Mouse (Mus musculus): ENCODE measurements around the gene Hoxa4. TPM values are rescaled to one million over a fixed set of nuclear protein-coding genes. Genes with fewer than 3 reads are reported as not detected.

Hoxa4 gene
- polyA plus RNA-seq, 1 experiment from 2014 or later, result 0.35 TPM

DNA sequence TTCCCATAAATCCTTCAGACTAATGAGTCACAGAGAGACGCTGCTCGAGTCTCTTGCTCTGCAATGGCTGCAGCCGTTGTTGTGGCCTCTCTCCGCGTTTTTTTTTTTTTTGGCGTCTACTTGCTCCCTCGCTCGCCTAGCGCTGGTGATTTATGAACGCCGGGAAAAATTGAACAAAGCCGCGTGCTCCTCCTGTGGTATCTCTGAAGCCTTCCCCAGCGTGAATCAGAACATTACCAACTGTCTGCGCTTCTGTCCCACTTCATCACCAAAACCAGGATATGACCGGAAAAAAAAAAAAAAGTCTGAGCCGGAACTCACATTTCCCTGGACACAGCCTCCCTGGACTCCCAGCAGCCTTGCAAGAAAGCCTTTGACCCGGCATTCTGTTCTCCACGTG, 6.3 kb downstream of the Hoxa4 start:
- H3K4me3 ChIP-seq (replicated peaks), result 0 out of 2 replicates have a peak overlapping the region, but pooled peaks have one; percentile 4
- peak overlapping the region; percentile 26 for H3K4me2 ChIP-seq
- H3K27ac ChIP-seq, result no peak overlapping the region
- H3K9me3 ChIP-seq, result no peaks in the 10 kb centered on the region
- ATAC-seq (ENCODE audit: insufficient number of reproducible peaks, insufficient read depth, low FRiP score, low TSS enrichment, low read depth), result no peak
- H3K36me3 ChIP-seq, result peaks cover 15% of the 10 kb centered on the region
- peaks cover 78% of the 10 kb centered on the region for H3K4me1 ChIP-seq (replicated peaks)
- WGBS, result 3% methylated on average over 19 of the region's 19 CpGs
- H3K9ac ChIP-seq (replicated peaks), result no peak overlapping the region
- H3K27me3 ChIP-seq, result peaks cover 87% of the 10 kb centered on the region

DNA sequence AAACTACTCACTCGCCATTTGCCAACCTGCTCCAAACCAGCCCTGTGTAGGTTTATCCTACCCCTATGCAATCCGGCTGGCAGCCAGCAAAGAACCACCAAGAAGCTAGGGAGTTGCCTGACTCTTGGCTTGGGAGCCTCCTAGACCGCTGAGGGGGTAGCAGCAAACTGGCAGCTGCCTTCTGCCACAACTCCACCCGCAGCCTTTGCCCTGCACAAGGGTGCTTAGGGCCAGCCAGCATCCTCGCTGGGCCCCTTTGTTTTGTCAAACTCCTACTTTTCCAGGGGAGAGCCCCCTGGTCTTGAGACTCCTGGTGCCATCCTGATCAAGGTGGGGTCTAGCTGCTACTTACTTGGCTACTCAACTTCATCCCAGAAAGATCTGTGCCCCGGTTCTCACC, 6.9 kb downstream of the Hoxa4 start:
- no peak for ATAC-seq (ENCODE audit: insufficient number of reproducible peaks, insufficient read depth, low FRiP score, low TSS enrichment, low read depth)
- peaks cover 12% of the 10 kb centered on the region for H3K36me3 ChIP-seq
- H3K9me3 ChIP-seq, result no peaks in the 10 kb centered on the region
- WGBS, result 22% methylated on average over 6 of the region's 6 CpGs
- H3K27me3 ChIP-seq, result peaks cover 87% of the 10 kb centered on the region
- H3K4me2 ChIP-seq, result peak overlapping the region; percentile 26; the same call in 1 of the 2 replicates
- H3K4me3 ChIP-seq (replicated peaks), result no peak overlapping the region
- no peak overlapping the region; the same call in 1 of the 2 replicates for H3K9ac ChIP-seq (replicated peaks)
- H3K4me1 ChIP-seq (replicated peaks), result peaks cover 78% of the 10 kb centered on the region
- no peak overlapping the region for H3K27ac ChIP-seq

DNA sequence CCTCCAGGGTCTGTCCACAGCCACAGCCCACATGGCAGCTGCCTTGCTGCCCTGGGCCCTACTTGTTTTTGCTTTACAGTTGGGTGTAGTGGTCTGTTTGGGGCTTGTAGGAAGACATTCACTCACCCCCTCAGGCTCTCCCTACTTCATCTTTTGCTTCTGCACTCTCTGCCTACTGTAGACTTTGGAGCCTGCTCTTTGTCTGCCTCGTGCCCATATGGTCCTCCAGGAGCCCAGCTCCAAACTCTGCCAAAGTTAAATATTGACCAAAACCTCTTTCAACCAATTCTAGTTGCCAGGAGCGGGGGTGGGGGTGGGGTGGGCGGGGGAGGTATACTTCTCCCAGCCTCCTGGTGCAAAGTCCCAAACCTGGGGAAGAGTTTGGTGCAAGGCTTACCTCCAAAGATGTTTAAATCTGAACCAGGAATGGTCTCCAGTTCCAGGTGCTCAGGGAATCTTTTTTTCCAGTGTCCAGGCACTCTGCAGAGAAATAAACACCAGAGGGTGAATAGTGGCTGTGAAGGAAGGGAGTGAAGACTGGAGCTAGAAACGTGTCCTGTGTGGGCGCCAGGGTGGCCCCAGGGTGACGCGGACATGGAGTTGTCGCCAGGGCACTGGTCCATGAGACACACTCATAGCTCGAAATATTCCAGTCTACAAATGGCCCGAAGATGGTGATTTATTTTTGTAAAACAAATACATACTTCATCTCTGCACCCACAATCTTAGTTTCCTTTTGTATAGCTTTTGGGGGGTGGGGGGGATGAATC, 8.1 kb downstream of the Hoxa4 start:
- no peak for ATAC-seq (ENCODE audit: insufficient number of reproducible peaks, insufficient read depth, low FRiP score, low TSS enrichment, low read depth)
- H3K36me3 ChIP-seq, result peaks cover 9% of the 10 kb centered on the region; the same call in 1 of the 2 replicates
- H3K27ac ChIP-seq, result peak overlapping the region; percentile 57
- peaks cover 78% of the 10 kb centered on the region for H3K4me1 ChIP-seq (replicated peaks)
- H3K4me2 ChIP-seq, result 0 out of 2 replicates have a peak overlapping the region, but pooled peaks have one; percentile 0
- no peak overlapping the region for H3K9ac ChIP-seq (replicated peaks)
- WGBS, result 30% methylated on average over 10 of the region's 10 CpGs
- no peak overlapping the region for H3K4me3 ChIP-seq (replicated peaks)
- no peaks in the 10 kb centered on the region for H3K9me3 ChIP-seq
- H3K27me3 ChIP-seq, result peaks cover 88% of the 10 kb centered on the region

DNA sequence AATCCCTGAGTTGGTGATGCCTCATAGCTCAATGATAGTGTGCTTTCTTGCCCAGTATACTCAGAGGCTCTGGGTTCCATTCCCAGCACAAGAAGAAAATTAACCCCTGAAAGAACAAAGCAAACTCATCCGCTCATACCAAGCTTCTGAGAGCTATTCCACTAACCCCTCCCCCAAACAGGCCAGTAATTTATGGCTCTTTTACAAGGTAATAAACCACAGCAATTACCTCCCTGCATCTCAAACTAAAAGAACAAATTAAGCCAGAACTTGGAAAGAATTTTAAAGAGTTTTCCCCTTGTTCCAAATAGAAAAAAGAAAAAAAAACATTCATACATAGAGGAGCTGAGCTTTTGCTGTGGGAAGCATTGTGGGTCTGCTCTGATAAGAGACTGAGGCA, 8.8 kb downstream of the Hoxa4 start:
- Histone ChIP-seq H3K27me3 (peaks cover 83% of the 10 kb centered on the region), H3K36me3 (peaks cover 9% of the 10 kb centered on the region; the same call in 1 of the 2 replicates), H3K9me3 (no peaks in the 10 kb centered on the region), H3K4me3 (replicated peaks) (no peak overlapping the region), H3K27ac (peak overlapping the region; percentile 57), H3K4me1 (replicated peaks) (peaks cover 80% of the 10 kb centered on the region), H3K4me2 (no peak overlapping the region), H3K9ac (replicated peaks) (no peak overlapping the region)
- ATAC-seq (ENCODE audit: insufficient number of reproducible peaks, insufficient read depth, low FRiP score, low TSS enrichment, low read depth), result no peak
- WGBS, result 16% methylated on average over 1 of the region's 1 CpGs

DNA sequence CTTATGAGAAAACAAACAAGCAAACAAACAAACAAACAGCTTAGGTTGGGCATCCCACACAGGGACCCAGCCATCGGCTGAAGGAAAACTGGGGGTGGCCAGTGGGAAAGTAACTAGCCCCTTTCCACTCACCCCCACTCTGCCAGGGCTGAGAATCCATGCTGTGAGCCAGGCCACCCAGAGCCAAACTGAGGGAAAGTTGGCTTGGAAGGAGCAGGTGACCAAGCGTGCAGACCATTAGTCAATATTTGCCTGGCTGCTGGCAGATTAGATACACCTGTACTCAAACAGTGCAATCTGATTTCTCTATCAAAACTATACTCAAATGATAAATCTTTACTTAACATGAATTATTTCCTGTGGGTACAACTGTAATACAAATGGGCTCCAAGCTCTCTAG, 9.5 kb downstream of the Hoxa4 start:
- Histone ChIP-seq H3K36me3 (peaks cover 9% of the 10 kb centered on the region; the same call in 1 of the 2 replicates), H3K27me3 (peaks cover 83% of the 10 kb centered on the region), H3K4me2 (no peak overlapping the region), H3K27ac (no peak overlapping the region), H3K9me3 (no peaks in the 10 kb centered on the region), H3K4me3 (replicated peaks) (no peak overlapping the region), H3K4me1 (replicated peaks) (peaks cover 87% of the 10 kb centered on the region), H3K9ac (replicated peaks) (no peak overlapping the region)
- ATAC-seq (ENCODE audit: insufficient number of reproducible peaks, insufficient read depth, low FRiP score, low TSS enrichment, low read depth), result no peak
- WGBS, result 48% methylated on average over 2 of the region's 2 CpGs

DNA sequence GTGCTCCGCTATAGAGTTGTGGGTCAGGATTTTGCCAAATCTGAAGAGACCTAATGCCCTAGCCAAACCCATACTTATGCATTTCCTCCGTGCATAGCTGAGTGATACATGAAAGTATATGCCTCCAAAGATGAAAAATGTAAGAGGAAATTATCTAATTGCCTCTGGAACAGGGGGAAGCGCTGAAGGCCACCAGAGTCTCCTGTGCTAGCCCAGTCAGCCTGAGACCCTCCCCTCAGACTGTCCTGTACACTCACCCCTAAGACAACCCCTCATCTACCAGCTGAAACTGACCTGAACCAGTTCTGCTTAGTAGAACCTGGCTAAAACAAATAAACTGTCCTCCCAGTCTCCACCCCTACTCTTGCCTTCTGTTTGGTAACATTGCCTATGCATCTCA, 10.8 kb downstream of the Hoxa4 start:
- Histone ChIP-seq H3K4me2 (no peak overlapping the region), H3K36me3 (peaks cover 9% of the 10 kb centered on the region; the same call in 1 of the 2 replicates), H3K27me3 (peaks cover 82% of the 10 kb centered on the region), H3K9ac (replicated peaks) (no peak overlapping the region), H3K27ac (no peak overlapping the region), H3K9me3 (no peaks in the 10 kb centered on the region), H3K4me1 (replicated peaks) (peaks cover 93% of the 10 kb centered on the region), H3K4me3 (replicated peaks) (no peak overlapping the region)
- 48% methylated on average over 3 of the region's 3 CpGs for WGBS
- no peak for ATAC-seq (ENCODE audit: insufficient number of reproducible peaks, insufficient read depth, low FRiP score, low TSS enrichment, low read depth)

DNA sequence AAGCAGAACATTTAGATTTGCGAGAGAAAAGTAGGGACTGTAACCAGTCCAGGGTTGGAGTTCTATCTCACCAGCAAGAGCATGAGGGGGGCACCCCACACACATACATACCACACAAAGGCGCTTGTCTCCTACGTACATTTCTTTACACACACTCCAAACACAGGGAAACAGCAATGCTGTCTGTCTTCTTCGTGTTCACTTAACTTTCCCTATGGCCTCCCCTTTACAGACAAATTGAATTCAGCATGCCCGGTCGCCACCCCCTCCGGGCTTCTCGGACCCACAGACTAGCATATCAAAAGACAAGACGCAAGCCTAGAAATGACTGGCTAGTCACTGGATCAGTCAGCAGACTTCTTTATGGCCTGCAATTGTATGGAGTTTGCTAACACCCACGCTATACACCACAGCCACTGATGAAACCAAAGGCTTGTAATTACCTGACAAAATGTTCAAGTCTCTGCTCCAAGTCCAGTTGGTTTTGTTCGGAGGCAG, 11.3 kb downstream of the Hoxa4 start:
- no peak overlapping the region for H3K9ac ChIP-seq (replicated peaks)
- H3K36me3 ChIP-seq, result peaks cover 9% of the 10 kb centered on the region; the same call in 1 of the 2 replicates
- H3K4me3 ChIP-seq (replicated peaks), result no peak overlapping the region
- H3K27ac ChIP-seq, result no peak overlapping the region
- H3K9me3 ChIP-seq, result no peaks in the 10 kb centered on the region
- peaks cover 82% of the 10 kb centered on the region for H3K27me3 ChIP-seq
- no peak for ATAC-seq (ENCODE audit: insufficient number of reproducible peaks, insufficient read depth, low FRiP score, low TSS enrichment, low read depth)
- 17% methylated on average over 11 of the region's 11 CpGs for WGBS
- peaks cover 93% of the 10 kb centered on the region for H3K4me1 ChIP-seq (replicated peaks)
- H3K4me2 ChIP-seq, result peak overlapping the region; percentile 35

DNA sequence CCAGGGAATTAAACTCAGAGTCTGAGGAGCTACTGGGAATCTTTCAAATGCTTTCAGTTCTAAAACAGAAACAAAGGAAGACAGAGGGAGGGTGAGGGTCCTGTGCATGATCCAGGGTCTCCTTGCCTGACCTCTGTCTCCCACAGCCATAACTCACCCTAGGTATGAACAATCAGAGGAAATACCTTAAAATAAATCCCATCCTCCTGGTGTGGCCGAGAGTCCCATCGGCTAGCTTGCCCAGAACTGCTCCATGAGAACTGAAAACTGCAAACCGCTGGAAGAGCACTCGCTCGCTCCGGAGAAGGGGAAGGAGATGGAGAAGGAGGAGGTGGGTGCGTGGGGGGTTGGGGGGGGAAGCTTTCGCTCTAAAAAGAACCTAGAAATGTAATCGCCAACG, 11.9 kb downstream of the Hoxa4 start:
- Histone ChIP-seq H3K9ac (replicated peaks) (peak overlapping the region; percentile 34; the same call in 1 of the 2 replicates), H3K9me3 (no peaks in the 10 kb centered on the region), H3K27me3 (peaks cover 83% of the 10 kb centered on the region), H3K4me1 (replicated peaks) (peaks cover 93% of the 10 kb centered on the region), H3K27ac (no peak overlapping the region), H3K36me3 (peaks cover 9% of the 10 kb centered on the region; the same call in 1 of the 2 replicates), H3K4me3 (replicated peaks) (peak overlapping the region; percentile 10; the same call in 1 of the 2 replicates), H3K4me2 (peak overlapping the region; percentile 35)
- WGBS, result 18% methylated on average over 10 of the region's 10 CpGs
- no peak for ATAC-seq (ENCODE audit: insufficient number of reproducible peaks, insufficient read depth, low FRiP score, low TSS enrichment, low read depth)

DNA sequence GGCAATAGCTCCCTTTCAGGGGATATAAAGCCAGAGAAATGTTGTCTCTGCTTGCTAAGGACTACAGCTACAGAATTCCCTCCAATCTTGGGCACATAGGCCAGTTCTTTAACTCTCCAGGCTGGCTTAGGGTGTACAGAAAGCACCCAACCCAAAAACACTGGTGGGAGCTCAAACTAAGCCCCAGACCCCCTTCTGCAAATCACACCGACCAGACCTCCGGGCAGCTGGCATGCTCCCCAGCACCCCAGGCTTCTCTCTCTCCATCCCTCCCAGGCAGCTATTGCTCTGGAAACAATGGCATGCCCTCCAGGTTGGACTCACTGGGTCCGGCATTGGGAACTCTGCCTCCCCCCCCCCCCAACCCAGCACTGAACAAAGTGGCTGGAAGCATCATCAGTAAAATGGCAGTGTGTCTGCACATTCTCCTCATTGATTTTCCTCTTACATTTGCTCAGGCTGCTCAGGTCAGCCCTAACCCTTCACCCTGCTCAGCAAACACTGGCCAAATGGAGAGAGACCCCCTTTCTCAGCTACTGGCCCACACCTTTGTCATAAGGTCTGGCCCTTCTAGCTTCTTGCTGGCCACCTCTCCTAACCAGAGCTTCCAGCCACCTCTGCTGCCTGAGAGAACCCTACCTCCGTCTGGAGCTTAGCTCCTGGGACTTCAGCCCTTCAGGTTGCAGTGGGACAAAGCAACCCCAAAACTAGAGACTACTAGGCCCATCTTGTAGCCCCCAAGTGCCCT, 12.5 kb downstream of the Hoxa4 start:
- peak overlapping the region; percentile 34; the same call in 1 of the 2 replicates for H3K9ac ChIP-seq (replicated peaks)
- H3K4me2 ChIP-seq, result peak overlapping the region; percentile 35
- peak overlapping the region; percentile 10; the same call in 1 of the 2 replicates for H3K4me3 ChIP-seq (replicated peaks)
- peaks cover 9% of the 10 kb centered on the region; the same call in 1 of the 2 replicates for H3K36me3 ChIP-seq
- H3K9me3 ChIP-seq, result no peaks in the 10 kb centered on the region
- 0 out of 2 replicates have a peak overlapping the region, but pooled peaks have one; percentile 18 for H3K27ac ChIP-seq
- WGBS, result 14% methylated on average over 4 of the region's 4 CpGs
- no peak for ATAC-seq (ENCODE audit: insufficient number of reproducible peaks, insufficient read depth, low FRiP score, low TSS enrichment, low read depth)
- peaks cover 87% of the 10 kb centered on the region for H3K4me1 ChIP-seq (replicated peaks)
- H3K27me3 ChIP-seq, result peaks cover 78% of the 10 kb centered on the region

DNA sequence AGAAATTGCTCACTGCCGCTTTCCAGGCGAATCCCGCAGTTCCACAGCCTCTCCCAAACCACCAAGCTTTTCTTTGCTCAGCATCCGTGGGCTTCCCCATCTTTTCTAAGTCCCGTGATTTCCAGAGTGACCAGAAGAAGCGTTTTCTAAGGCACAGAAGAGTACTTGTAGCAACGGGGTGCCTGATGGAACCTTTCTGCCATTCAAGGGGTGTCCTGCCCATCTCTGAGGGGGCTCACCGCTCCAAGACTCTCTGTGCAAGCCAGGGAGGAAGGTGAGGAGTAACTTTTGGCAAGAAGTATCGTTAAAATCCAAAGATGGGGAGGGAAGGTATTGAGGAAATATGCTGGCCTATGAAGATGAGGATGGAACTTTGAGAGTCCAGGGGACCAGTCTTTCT, 13.7 kb downstream of the Hoxa4 start:
- 7% methylated on average over 9 of the region's 9 CpGs for WGBS
- Histone ChIP-seq H3K4me2 (peak overlapping the region; percentile 89), H3K36me3 (0 out of 2 replicates have a peak, but pooled peaks cover 9% of the 10 kb centered on the region), H3K27ac (0 out of 2 replicates have a peak overlapping the region, but pooled peaks have one; percentile 5), H3K9ac (replicated peaks) (peak overlapping the region; percentile 37; the same call in 1 of the 2 replicates), H3K4me3 (replicated peaks) (peak overlapping the region; percentile 51; the same call in 1 of the 2 replicates), H3K27me3 (peaks cover 67% of the 10 kb centered on the region), H3K9me3 (no peaks in the 10 kb centered on the region), H3K4me1 (replicated peaks) (peaks cover 85% of the 10 kb centered on the region)
- no peak for ATAC-seq (ENCODE audit: insufficient number of reproducible peaks, insufficient read depth, low FRiP score, low TSS enrichment, low read depth)
